Mouse (Mus musculus): ENCODE measurements around the gene Idh2. TPM values are rescaled to one million over a fixed set of nuclear protein-coding genes. Genes with fewer than 3 reads are reported as not detected.
A peak's percentile ranks its signal among the peaks of the same experiment; 100 is the strongest.
"Not testable (repeated sequence)": the region's sequence is repeated elsewhere in the genome, so short reads cannot be mapped to it uniquely, and the experiment has no call there.

Idh2 gene
- polyA plus RNA-seq, 1 experiment: 43.5 TPM

DNA sequence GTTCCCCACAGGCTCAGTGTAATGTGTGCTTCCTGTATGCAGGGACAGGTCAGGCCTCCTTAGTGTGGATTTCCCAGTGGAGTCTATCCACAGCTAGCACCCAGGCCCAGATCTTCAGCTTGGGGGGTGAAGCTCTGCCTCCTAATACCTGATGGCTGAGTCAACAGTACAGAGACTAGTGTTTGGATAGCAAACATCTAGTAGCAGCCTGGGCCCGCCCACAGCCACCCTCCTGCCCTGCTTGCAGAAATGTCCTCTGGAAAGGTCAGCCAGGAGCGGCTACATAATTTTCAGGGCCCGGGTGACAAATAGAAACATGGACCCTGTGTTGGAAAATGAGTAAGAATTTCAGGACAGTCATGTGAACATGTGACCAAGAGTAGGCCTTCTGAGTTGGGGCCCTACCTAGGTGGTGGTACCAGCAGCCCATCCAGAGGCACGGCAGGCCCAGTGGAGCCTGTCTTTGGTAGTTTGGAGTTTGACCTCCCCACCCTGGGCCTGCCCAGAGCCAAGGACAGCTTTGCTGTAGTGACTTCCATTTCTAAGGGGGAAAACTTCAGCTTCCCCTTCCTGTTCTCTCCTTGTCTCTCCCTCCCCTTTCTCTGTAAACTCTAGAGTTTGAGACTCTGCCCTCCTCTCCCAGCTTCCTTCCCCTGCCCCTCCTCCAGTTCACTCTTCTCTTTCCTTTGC, 58.0 kb downstream of the Idh2 start:
- H3K4me3 ChIP-seq (replicated peaks; ENCODE audit: control insufficient read depth, low read depth, low read length): no peak overlapping the region
- peak overlapping the region; percentile 34; the same call in 1 of the 2 replicates for H3K27ac ChIP-seq (ENCODE audit: control insufficient read depth, insufficient read depth, low read depth, low read length, poor library complexity)
- peaks cover 11% of the 10 kb centered on the region for H3K4me1 ChIP-seq (ENCODE audit: control insufficient read depth, insufficient read depth, low read length)
- whole genome bisulfite sequencing: 56% methylated on average over 4 of the region's 4 CpGs
- TF ChIP-seq POLR2A (IDR thresholded peaks at IDR 0.05; ENCODE audit: borderline replicate concordance, control insufficient read depth, low read depth, low read length) (no peak), CTCF (IDR thresholded peaks at IDR 0.05; ENCODE audit: control insufficient read depth, insufficient read depth, low read length) (no peak)

DNA sequence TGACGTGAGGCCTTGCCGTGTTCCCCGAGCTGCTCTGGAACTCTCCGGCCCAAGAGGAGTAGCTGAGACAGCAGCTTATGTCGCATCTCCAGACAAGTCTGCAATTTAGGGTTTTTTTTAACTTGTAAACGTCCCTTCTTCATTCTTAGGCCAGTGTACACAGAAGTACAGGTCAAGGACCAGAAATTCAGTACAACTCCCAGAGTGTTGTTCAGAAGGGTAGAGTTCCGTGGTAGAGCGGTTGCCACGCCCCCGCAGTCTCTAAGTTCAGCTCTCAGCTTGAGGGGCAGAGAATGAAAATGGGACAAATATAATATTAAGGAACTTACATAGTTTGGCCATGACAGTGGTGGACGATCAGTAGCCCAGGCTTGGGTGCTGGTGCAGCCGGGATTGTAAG, 59.4 kb downstream of the Idh2 start:
- WGBS: 62% methylated on average over 12 of the region's 12 CpGs
- Histone ChIP-seq H3K27ac (ENCODE audit: control insufficient read depth, insufficient read depth, low read depth, low read length, poor library complexity) (no peak overlapping the region), H3K4me3 (replicated peaks; ENCODE audit: control insufficient read depth, low read depth, low read length) (no peak overlapping the region), H3K4me1 (ENCODE audit: control insufficient read depth, insufficient read depth, low read length) (peaks cover 11% of the 10 kb centered on the region)
- TF ChIP-seq POLR2A (IDR thresholded peaks at IDR 0.05; ENCODE audit: borderline replicate concordance, control insufficient read depth, low read depth, low read length): no peak
- no peak for TF ChIP-seq CTCF (IDR thresholded peaks at IDR 0.05; ENCODE audit: control insufficient read depth, insufficient read depth, low read length)

GRCm38 (mm10) chr7:80053147-80053546, 62.0 kb downstream of the Idh2 start:
- no peak overlapping the region for H3K27ac ChIP-seq (ENCODE audit: control insufficient read depth, insufficient read depth, low read depth, low read length, poor library complexity)
- TF ChIP-seq CTCF (IDR thresholded peaks at IDR 0.05; ENCODE audit: control insufficient read depth, insufficient read depth, low read length): no peak
- TF ChIP-seq POLR2A (IDR thresholded peaks at IDR 0.05; ENCODE audit: borderline replicate concordance, control insufficient read depth, low read depth, low read length): no peak
- peaks cover 8% of the 10 kb centered on the region for H3K4me1 ChIP-seq (ENCODE audit: control insufficient read depth, insufficient read depth, low read length)
- WGBS: 82% methylated on average over 9 of the region's 9 CpGs
- H3K4me3 ChIP-seq (replicated peaks; ENCODE audit: control insufficient read depth, low read depth, low read length): no peak overlapping the region

DNA sequence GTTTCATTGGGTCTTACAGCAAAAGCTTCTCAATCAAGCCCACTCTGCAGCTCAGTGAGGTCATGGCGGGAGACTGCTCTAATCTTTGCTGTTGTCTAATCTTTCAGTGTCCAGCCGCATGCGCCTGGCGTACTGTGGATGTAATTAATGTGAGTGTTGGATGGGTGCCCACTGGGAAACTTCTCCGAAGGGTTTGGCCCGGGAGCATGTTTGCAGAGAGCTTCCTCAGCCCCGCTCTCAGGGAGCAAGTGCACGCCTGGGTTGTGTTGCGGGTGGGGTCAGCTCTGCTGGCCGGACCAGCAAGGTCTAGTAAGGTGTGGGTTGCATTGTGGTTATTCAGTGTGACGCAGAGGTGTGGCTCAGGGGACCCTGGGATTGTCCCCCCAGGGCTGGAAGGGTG, 62.9 kb downstream of the Idh2 start:
- H3K4me1 ChIP-seq (ENCODE audit: control insufficient read depth, insufficient read depth, low read length): peaks cover 5% of the 10 kb centered on the region
- no peak overlapping the region; the same call in 1 of the 2 replicates for H3K27ac ChIP-seq (ENCODE audit: control insufficient read depth, insufficient read depth, low read depth, low read length, poor library complexity)
- no peak overlapping the region for H3K4me3 ChIP-seq (replicated peaks; ENCODE audit: control insufficient read depth, low read depth, low read length)
- TF ChIP-seq POLR2A (IDR thresholded peaks at IDR 0.05; ENCODE audit: borderline replicate concordance, control insufficient read depth, low read depth, low read length) (no peak), CTCF (IDR thresholded peaks at IDR 0.05; ENCODE audit: control insufficient read depth, insufficient read depth, low read length) (no peak)
- WGBS: 62% methylated on average over 11 of the region's 11 CpGs

GRCm38 (mm10) chr7:80051835-80052234, 63.4 kb downstream of the Idh2 start:
- whole genome bisulfite sequencing: 70% methylated on average over 6 of the region's 6 CpGs
- Histone ChIP-seq H3K4me3 (replicated peaks; ENCODE audit: control insufficient read depth, low read depth, low read length) (no peak overlapping the region), H3K4me1 (ENCODE audit: control insufficient read depth, insufficient read depth, low read length) (peaks cover 2% of the 10 kb centered on the region), H3K27ac (ENCODE audit: control insufficient read depth, insufficient read depth, low read depth, low read length, poor library complexity) (no peak overlapping the region)
- TF ChIP-seq CTCF (IDR thresholded peaks at IDR 0.05; ENCODE audit: control insufficient read depth, insufficient read depth, low read length): no peak
- no peak for TF ChIP-seq POLR2A (IDR thresholded peaks at IDR 0.05; ENCODE audit: borderline replicate concordance, control insufficient read depth, low read depth, low read length)

DNA sequence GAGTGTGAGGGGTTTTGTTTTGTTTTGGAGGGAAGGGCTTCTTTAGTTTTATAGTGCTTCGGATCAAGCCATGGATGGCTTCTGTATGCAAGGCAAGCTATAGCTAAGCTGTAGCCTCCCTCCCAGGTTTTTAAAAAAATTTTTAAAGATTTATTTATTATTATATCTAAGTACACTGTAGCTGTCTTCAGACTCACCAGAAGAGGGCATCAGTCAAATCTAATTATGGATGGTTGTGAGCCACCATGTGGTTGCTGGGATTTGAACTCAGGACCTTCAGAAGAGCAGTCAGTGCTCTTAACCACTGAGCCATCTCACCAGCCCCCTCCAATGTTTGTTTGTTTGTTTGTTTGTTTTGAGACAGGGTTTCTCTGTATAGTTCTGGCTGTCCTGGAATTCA, 64.8 kb downstream of the Idh2 start:
- H3K4me1 ChIP-seq (ENCODE audit: control insufficient read depth, insufficient read depth, low read length); H3K27ac ChIP-seq (ENCODE audit: control insufficient read depth, insufficient read depth, low read depth, low read length, poor library complexity); H3K4me3 ChIP-seq (replicated peaks; ENCODE audit: control insufficient read depth, low read depth, low read length): not testable (repeated sequence)
- WGBS: 93% methylated on average over 1 of the region's 1 CpGs

DNA sequence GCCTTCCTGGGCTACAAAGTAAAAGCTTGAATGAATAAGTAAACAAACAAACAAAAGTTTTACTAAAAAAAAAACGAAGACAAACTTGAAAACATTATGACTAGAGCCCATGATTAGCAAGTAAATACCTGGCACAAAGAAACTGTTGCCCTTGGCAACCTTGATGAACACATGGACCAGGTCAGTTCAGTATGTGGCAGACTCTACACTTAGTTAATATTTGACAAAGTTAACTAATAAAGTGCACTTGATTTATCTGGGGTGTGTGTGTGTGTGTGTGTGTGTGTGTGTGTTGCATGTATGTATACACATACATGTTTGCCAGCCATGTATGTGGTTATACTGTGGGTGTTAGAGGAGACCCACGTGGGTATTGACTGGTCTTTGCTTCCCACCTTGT, 65.4 kb downstream of the Idh2 start:
- Histone ChIP-seq H3K4me3 (replicated peaks; ENCODE audit: control insufficient read depth, low read depth, low read length) (no peak overlapping the region), H3K4me1 (ENCODE audit: control insufficient read depth, insufficient read depth, low read length) (peaks cover 6% of the 10 kb centered on the region), H3K27ac (ENCODE audit: control insufficient read depth, insufficient read depth, low read depth, low read length, poor library complexity) (no peak overlapping the region)
- TF ChIP-seq POLR2A (IDR thresholded peaks at IDR 0.05; ENCODE audit: borderline replicate concordance, control insufficient read depth, low read depth, low read length) (no peak), CTCF (IDR thresholded peaks at IDR 0.05; ENCODE audit: control insufficient read depth, insufficient read depth, low read length) (no peak)
- 53% methylated on average over 2 of the region's 2 CpGs for WGBS

GRCm38 (mm10) chr7:80047041-80047440, 68.2 kb downstream of the Idh2 start:
- Histone ChIP-seq H3K4me1 (ENCODE audit: control insufficient read depth, insufficient read depth, low read length) (peaks cover 12% of the 10 kb centered on the region), H3K27ac (ENCODE audit: control insufficient read depth, insufficient read depth, low read depth, low read length, poor library complexity) (no peak overlapping the region), H3K4me3 (replicated peaks; ENCODE audit: control insufficient read depth, low read depth, low read length) (no peak overlapping the region)
- 86% methylated on average over 4 of the region's 4 CpGs for WGBS
- TF ChIP-seq CTCF (IDR thresholded peaks at IDR 0.05; ENCODE audit: control insufficient read depth, insufficient read depth, low read length) (no peak), POLR2A (IDR thresholded peaks at IDR 0.05; ENCODE audit: borderline replicate concordance, control insufficient read depth, low read depth, low read length) (no peak)

Other genes starting within 250 kb of the Idh2 start
- gene Ap3s2, start 194.7 kb downstream of the Idh2 start, polyA plus RNA-seq (2011; ENCODE audit: insufficient read depth, insufficient read length, low replicate concordance, missing spikeins): 9.0 and 14.5 TPM in 2 replicates
- 0.84 and 2.4 TPM in 2 replicates for gene Arpin, start 180.0 kb downstream of the Idh2 start, polyA plus RNA-seq (2011; ENCODE audit: insufficient read depth, insufficient read length, low replicate concordance, missing spikeins)
- gene Zfp710, start 90.6 kb downstream of the Idh2 start, polyA plus RNA-seq (2011; ENCODE audit: insufficient read depth, insufficient read length, low replicate concordance, missing spikeins): 12.5 and 28.1 TPM in 2 replicates
- gene Sema4b, start 71.4 kb upstream of the Idh2 start, polyA plus RNA-seq (2011; ENCODE audit: insufficient read depth, insufficient read length, low replicate concordance, missing spikeins): 33.7 and 51.6 TPM in 2 replicates
- gene Cib1, start 117.4 kb upstream of the Idh2 start, polyA plus RNA-seq (2011; ENCODE audit: insufficient read depth, insufficient read length, low replicate concordance, missing spikeins): 81.7 and 82.5 TPM in 2 replicates
- 1.1 and 1.8 TPM in 2 replicates for gene Gdpgp1, start 117.5 kb upstream of the Idh2 start, polyA plus RNA-seq (2011; ENCODE audit: insufficient read depth, insufficient read length, low replicate concordance, missing spikeins)
- gene Ttll13, start 131.0 kb upstream of the Idh2 start, polyA plus RNA-seq (2011; ENCODE audit: insufficient read depth, insufficient read length, low replicate concordance, missing spikeins): not detected in 2 replicates
- gene Ngrn, start 145.8 kb upstream of the Idh2 start, polyA plus RNA-seq (2011; ENCODE audit: insufficient read depth, insufficient read length, low replicate concordance, missing spikeins): 12.7 and 26.8 TPM in 2 replicates
- gene Vps33b, start 154.3 kb upstream of the Idh2 start, polyA plus RNA-seq (2011; ENCODE audit: insufficient read depth, insufficient read length, low replicate concordance, missing spikeins): 11.0 and 24.0 TPM in 2 replicates
- 165 and 172 TPM in 2 replicates for gene Prc1, start 179.1 kb upstream of the Idh2 start, polyA plus RNA-seq (2011; ENCODE audit: insufficient read depth, insufficient read length, low replicate concordance, missing spikeins)
- 7.6 and 11.3 TPM in 2 replicates for gene Rccd1, start 209.1 kb upstream of the Idh2 start, polyA plus RNA-seq (2011; ENCODE audit: insufficient read depth, insufficient read length, low replicate concordance, missing spikeins)
- 10.8 and 43.9 TPM in 2 replicates for gene Unc45a, start 225.6 kb upstream of the Idh2 start, polyA plus RNA-seq (2011; ENCODE audit: insufficient read depth, insufficient read length, low replicate concordance, missing spikeins)
- 5.0 and 16.2 TPM in 2 replicates for gene Hddc3, start 227.7 kb upstream of the Idh2 start, polyA plus RNA-seq (2011; ENCODE audit: insufficient read depth, insufficient read length, low replicate concordance, missing spikeins)